Mouse (Mus musculus): ENCODE data around the gene Tssk3. TPM values are rescaled to one million over a fixed set of nuclear protein-coding genes. Genes with fewer than 3 reads are reported as not detected.

The Tssk3 gene
- total RNA-seq, 1 experiment: not detected

- H3K9ac ChIP-seq (ENCODE audit: insufficient read depth, low read depth, low read length, poor library complexity, severe bottlenecking): peak overlapping the region; percentile 72; the same call in 1 of the 2 replicates
- H3K4me3 ChIP-seq (ENCODE audit: insufficient read depth in 1 of 2, low read depth in 1 of 2, low read length in 2 of 2, poor library complexity in 1 of 2, severe bottlenecking in 1 of 2): peak overlapping the region in 1 of 2 experiments; percentile 69; a peak in 1 of 4 replicates
- H3K9me3 ChIP-seq (ENCODE audit: control insufficient read depth, insufficient read depth, low read depth, low read length): no peaks in the 10 kb centered on the region
- in situ Hi-C loops (cut with MboI; ENCODE audit: low sequenced_read_pairs in 2 of 2, unreplicated experiment in 2 of 2): no loop called here
- peaks cover 21 to 27% of the 10 kb centered on the region in 2 experiments for H3K4me1 ChIP-seq (ENCODE audit: control insufficient read depth in 2 of 2, insufficient read depth in 2 of 2, low read length in 2 of 2, poor library complexity in 1 of 2)
- TF ChIP-seq HCFC1 (IDR thresholded peaks at IDR 0.05; ENCODE audit: borderline replicate concordance, insufficient read depth, low read length) (no peak), MAFK (IDR thresholded peaks at IDR 0.05; ENCODE audit: insufficient read depth, low read depth, low read length) (no peak), ZC3H11A (IDR thresholded peaks at IDR 0.05; ENCODE audit: borderline replicate concordance, low read depth, low read length) (no peak), CHD2 (IDR thresholded peaks at IDR 0.05; ENCODE audit: low read depth, low read length) (no peak), ZNF384 (IDR thresholded peaks at IDR 0.05; ENCODE audit: low read depth, low read length) (no peak)
- H3K36me3 ChIP-seq (ENCODE audit: control insufficient read depth, insufficient read depth, low read length, poor library complexity, severe bottlenecking): no peaks in the 10 kb centered on the region
- peak overlapping the region; percentile 77; the same call in 1 of the 2 replicates for H3K27ac ChIP-seq (ENCODE audit: insufficient read depth, low read depth, low read length, poor library complexity, severe bottlenecking)
- no peak for DNase-seq (ENCODE audit: low read depth, low spot score)
Measured at GRCm38 (mm10) chr4:129498941-129499340, 8.1 kb upstream of the Tssk3 start.

DNA sequence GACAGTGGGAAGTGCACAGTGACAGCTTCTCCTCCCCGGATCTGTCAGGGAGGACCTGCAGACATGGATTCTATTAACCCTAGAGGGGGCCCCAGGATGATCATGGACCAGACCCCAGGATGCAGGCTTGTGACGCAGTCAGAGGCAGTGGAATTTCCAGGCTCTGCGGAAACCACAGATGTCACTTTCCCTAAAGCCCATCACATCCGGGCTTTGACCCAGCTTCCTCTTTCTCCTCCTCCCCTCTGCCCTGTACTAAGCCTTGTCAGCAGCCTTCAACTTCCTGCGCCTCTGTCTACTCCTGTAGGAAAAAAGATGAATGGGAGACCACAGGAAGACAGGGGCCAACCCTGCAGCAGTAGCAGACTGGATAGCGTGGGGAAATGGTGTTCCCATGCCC, 5.8 kb upstream of the Tssk3 start:
- no peak overlapping the region for H3K9ac ChIP-seq (ENCODE audit: insufficient read depth, low read depth, low read length, poor library complexity, severe bottlenecking)
- TF ChIP-seq HCFC1 (IDR thresholded peaks at IDR 0.05; ENCODE audit: borderline replicate concordance, insufficient read depth, low read length) (no peak), CHD2 (IDR thresholded peaks at IDR 0.05; ENCODE audit: low read depth, low read length) (no peak), ZC3H11A (IDR thresholded peaks at IDR 0.05; ENCODE audit: borderline replicate concordance, low read depth, low read length) (no peak), MAFK (IDR thresholded peaks at IDR 0.05; ENCODE audit: insufficient read depth, low read depth, low read length) (no peak), ZNF384 (IDR thresholded peaks at IDR 0.05; ENCODE audit: low read depth, low read length) (no peak)
- H3K4me3 ChIP-seq (ENCODE audit: insufficient read depth in 1 of 2, low read depth in 1 of 2, low read length in 2 of 2, poor library complexity in 1 of 2, severe bottlenecking in 1 of 2): no peak overlapping the region
- H3K27ac ChIP-seq (ENCODE audit: insufficient read depth, low read depth, low read length, poor library complexity, severe bottlenecking): no peak overlapping the region
- in situ Hi-C loops (cut with MboI; ENCODE audit: low sequenced_read_pairs in 2 of 2, unreplicated experiment in 2 of 2): no loop called here
- no peaks in the 10 kb centered on the region for H3K36me3 ChIP-seq (ENCODE audit: control insufficient read depth, insufficient read depth, low read length, poor library complexity, severe bottlenecking)
- no peaks in the 10 kb centered on the region for H3K9me3 ChIP-seq (ENCODE audit: control insufficient read depth, insufficient read depth, low read depth, low read length)
- H3K4me1 ChIP-seq (ENCODE audit: control insufficient read depth in 2 of 2, insufficient read depth in 2 of 2, low read length in 2 of 2, poor library complexity in 1 of 2): peaks cover 7 to 14% of the 10 kb centered on the region in 2 experiments
- DNase-seq (ENCODE audit: low read depth, low spot score): no peak

DNA sequence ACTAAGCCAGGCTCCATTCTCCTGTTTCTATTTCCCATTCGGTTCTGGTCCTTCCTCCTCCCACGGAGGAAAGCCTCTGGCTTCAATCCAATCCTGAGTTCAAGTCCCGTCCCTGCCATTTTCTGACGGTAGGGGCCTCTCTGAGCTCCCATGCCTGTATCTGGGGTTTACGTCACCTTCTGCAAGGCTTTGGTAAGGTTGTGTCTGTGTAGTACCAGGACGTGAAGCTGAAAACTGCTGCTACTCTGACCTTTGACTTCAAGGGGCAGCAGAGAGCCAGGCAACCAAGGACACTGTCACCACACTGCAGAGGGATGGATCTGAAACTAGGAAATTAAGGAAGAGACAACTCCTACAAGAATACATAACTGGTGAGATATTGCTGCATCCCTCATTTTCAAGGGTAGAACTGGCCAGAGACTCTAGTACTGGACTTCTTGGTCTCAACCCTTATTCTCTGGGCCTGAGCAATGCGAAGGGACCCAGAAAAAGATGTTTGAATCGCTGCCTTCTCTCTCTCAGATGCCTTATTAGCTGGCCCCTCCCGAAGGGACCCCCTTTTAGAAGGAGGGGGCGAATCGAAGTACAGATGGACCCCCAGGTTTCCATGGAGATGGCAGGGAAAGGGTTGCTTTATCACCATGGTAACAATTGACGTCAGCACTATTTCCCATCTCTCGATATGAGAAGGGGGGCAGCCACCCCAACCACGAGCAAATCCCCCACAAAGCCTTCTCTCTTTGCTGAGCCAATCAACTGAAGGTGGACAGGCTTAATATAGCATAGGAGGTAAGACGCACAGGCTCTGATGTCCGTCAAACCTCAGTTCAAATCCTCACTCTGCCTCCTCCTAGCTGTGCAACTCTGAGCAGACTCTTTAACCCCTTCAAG, 5.1 kb upstream of the Tssk3 start:
- DNase-seq (ENCODE audit: low read depth, low spot score): no peak
- Histone ChIP-seq H3K4me1 (ENCODE audit: control insufficient read depth in 2 of 2, insufficient read depth in 2 of 2, low read length in 2 of 2, poor library complexity in 1 of 2) (peaks cover 4 to 14% of the 10 kb centered on the region in 2 experiments; a peak in 3 of 4 replicates), H3K4me3 (ENCODE audit: insufficient read depth in 1 of 2, low read depth in 1 of 2, low read length in 2 of 2, poor library complexity in 1 of 2, severe bottlenecking in 1 of 2) (no peak overlapping the region), H3K9ac (ENCODE audit: insufficient read depth, low read depth, low read length, poor library complexity, severe bottlenecking) (no peak overlapping the region), H3K27ac (ENCODE audit: insufficient read depth, low read depth, low read length, poor library complexity, severe bottlenecking) (no peak overlapping the region), H3K9me3 (ENCODE audit: control insufficient read depth, insufficient read depth, low read depth, low read length) (no peaks in the 10 kb centered on the region), H3K36me3 (ENCODE audit: control insufficient read depth, insufficient read depth, low read length, poor library complexity, severe bottlenecking) (no peaks in the 10 kb centered on the region)
- TF ChIP-seq MAFK (IDR thresholded peaks at IDR 0.05; ENCODE audit: insufficient read depth, low read depth, low read length) (no peak), ZC3H11A (IDR thresholded peaks at IDR 0.05; ENCODE audit: borderline replicate concordance, low read depth, low read length) (no peak), HCFC1 (IDR thresholded peaks at IDR 0.05; ENCODE audit: borderline replicate concordance, insufficient read depth, low read length) (no peak), CHD2 (IDR thresholded peaks at IDR 0.05; ENCODE audit: low read depth, low read length) (no peak), ZNF384 (IDR thresholded peaks at IDR 0.05; ENCODE audit: low read depth, low read length) (no peak)
- in situ Hi-C loops (cut with MboI; ENCODE audit: low sequenced_read_pairs in 2 of 2, unreplicated experiment in 2 of 2): no loop called here

- TF ChIP-seq HCFC1 (IDR thresholded peaks at IDR 0.05; ENCODE audit: borderline replicate concordance, insufficient read depth, low read length): no peak
- no peak overlapping the region for H3K4me3 ChIP-seq (ENCODE audit: insufficient read depth in 1 of 2, low read depth in 1 of 2, low read length in 2 of 2, poor library complexity in 1 of 2, severe bottlenecking in 1 of 2)
- H3K9ac ChIP-seq (ENCODE audit: insufficient read depth, low read depth, low read length, poor library complexity, severe bottlenecking): no peak overlapping the region
- H3K9me3 ChIP-seq (ENCODE audit: control insufficient read depth, insufficient read depth, low read depth, low read length): no peaks in the 10 kb centered on the region
- DNase-seq (ENCODE audit: low read depth, low spot score): no peak
- no peaks in the 10 kb centered on the region for H3K36me3 ChIP-seq (ENCODE audit: control insufficient read depth, insufficient read depth, low read length, poor library complexity, severe bottlenecking)
- in situ Hi-C loops (cut with MboI; ENCODE audit: low sequenced_read_pairs in 2 of 2, unreplicated experiment in 2 of 2): no loop called here
- H3K27ac ChIP-seq (ENCODE audit: insufficient read depth, low read depth, low read length, poor library complexity, severe bottlenecking): no peak overlapping the region
- H3K4me1 ChIP-seq (ENCODE audit: control insufficient read depth in 2 of 2, insufficient read depth in 2 of 2, low read length in 2 of 2, poor library complexity in 1 of 2): peaks cover 6 to 16% of the 10 kb centered on the region in 2 experiments
Measured at GRCm38 (mm10) chr4:129494681-129495080, 3.9 kb upstream of the Tssk3 start.
